Mouse (Mus musculus) neutrophil, adult 59 days (primary cell): ENCODE data around the gene Sbpl. TPM values are rescaled to one million over a fixed set of nuclear protein-coding genes. Genes with fewer than 3 reads are reported as not detected.

Experiments
- total RNA-seq, 2 experiments: library from RNA; stranded (reverse); gene quantifications; 1 replicate in 1 of 2; 2 replicates in 1 of 2; pipeline ENCODE4 v1.2.4; 2023

The Sbpl gene
- total RNA-seq, result not detected

GRCm38 (mm10) chr17:23955174-23955573, at the start of gene Sbpl:
Sbpl (minus strand) TSS chr17:23955274.

GRCm38 (mm10) chr17:23997901-23998300, 42.8 kb upstream of the Sbpl start, which contains the start of gene Prss22:
Prss22 (minus strand) TSS chr17:23998100.

GRCm38 (mm10) chr17:23980297-23980909, 25.3 kb upstream of the Sbpl start, which contains the start of gene Prss30:
Prss30 (minus strand) TSS chr17:23980566.

GRCm38 (mm10) chr17:23941372-23941771, 13.7 kb downstream of the Sbpl start, which contains the start of gene Sbp:
Sbp (plus strand) TSS chr17:23941672.

GRCm38 (mm10) chr17:23917158-23917557, 37.9 kb downstream of the Sbpl start, which contains the start of gene Dcpp3:
Dcpp3 (plus strand) TSS chr17:23917458.

Other genes with a start within 250 kb of the Sbpl start
- not detected for gene 1520401A03Rik, start 232.5 kb downstream of the Sbpl start, total RNA-seq
- 10 to 100 TPM; 39.0 to 46.1 TPM for gene Pkmyt1, start 228.9 kb downstream of the Sbpl start, total RNA-seq
- 1 to 10 TPM; 2.8 to 4.6 TPM for gene Paqr4, start 214.4 kb downstream of the Sbpl start, total RNA-seq
- not detected for gene Kremen2, start 209.4 kb downstream of the Sbpl start, total RNA-seq
- 1 to 10 TPM; 6.5 to 7.1 TPM for gene Flywch1, start 183.7 kb downstream of the Sbpl start, total RNA-seq
- not detected for gene Flywch2, start 169.2 kb downstream of the Sbpl start, total RNA-seq
- 100 to 1,000 TPM; 541 to 597 TPM for gene Srrm2, start 164.7 kb downstream of the Sbpl start, total RNA-seq
- 100 to 1,000 TPM; 152 to 189 TPM for gene Elob, start 126.1 kb downstream of the Sbpl start, total RNA-seq
- gene Prss33, start 119.2 kb downstream of the Sbpl start, total RNA-seq, result not detected
- not detected for gene Prss32, start 111.4 kb downstream of the Sbpl start, total RNA-seq
- gene Prss41, start 111.1 kb downstream of the Sbpl start, total RNA-seq, result not detected
- gene Prss21, start 87.2 kb downstream of the Sbpl start, total RNA-seq, result not detected
- gene Dcpp1, start 74.4 kb downstream of the Sbpl start, total RNA-seq, result not detected
- not detected for gene Dcpp2, start 74.4 kb downstream of the Sbpl start, total RNA-seq
- gene Dcpp3, start 37.8 kb downstream of the Sbpl start, total RNA-seq, result not detected
- gene Sbp, start 13.6 kb downstream of the Sbpl start, total RNA-seq, result not detected
- not detected for gene Prss30, start 25.3 kb upstream of the Sbpl start, total RNA-seq
- under 1 TPM in 1 of 2 experiments, not detected in 1; 0.36 TPM for gene Prss22, start 42.8 kb upstream of the Sbpl start, total RNA-seq
- gene Prss27, start 82.9 kb upstream of the Sbpl start, total RNA-seq, result not detected
- 10 to 100 TPM; 10.3 to 13.5 TPM for gene Kctd5, start 118.2 kb upstream of the Sbpl start, total RNA-seq
- 10 to 100 TPM; 48.9 to 58.5 TPM for gene Pdpk1, start 195.7 kb upstream of the Sbpl start, total RNA-seq
- 10 to 100 TPM; 65.4 to 76.7 TPM for gene Amdhd2, start 208.5 kb upstream of the Sbpl start, total RNA-seq
- gene Atp6v0c, start 214.4 kb upstream of the Sbpl start, total RNA-seq, result 100 to 1,000 TPM; 376 to 393 TPM